ENCODE assay signal across 9 mouse cellular contexts in genomic region chr5:30516376-30516775, GRCm38 (mm10). TPM values are rescaled to one million over a fixed set of nuclear protein-coding genes. Genes with fewer than 3 reads are reported as not detected.
A peak's percentile ranks its signal among the peaks of the same experiment; 100 is the strongest.
DNase-seq lines count a peak whose midpoint lies in the region; ATAC-seq and TF ChIP-seq lines count a peak whose summit lies in the region.
"Had no signal": no experiment of that assay in that cellular context is flagged by ENCODE, and none has a peak within 500 bp of the region (broad histone marks: within the 10 kb centered on the region; RNA-seq: fewer than 3 reads in every experiment).

No protein-coding gene starts in this region.

- H3K27me3 ChIP-seq in intestine, embryonic 14.5 days (replicated peaks; ENCODE audit: control insufficient read depth, insufficient read depth, low read length), result no peaks in the 10 kb centered on the region
- no peaks in the 10 kb centered on the region for H3K27me3 ChIP-seq in intestine, embryonic 15.5 days (replicated peaks)
- H3K27me3 ChIP-seq in G1E (ENCODE audit: insufficient read depth, low read length), result peaks cover 10% of the 10 kb centered on the region
- no peaks in the 10 kb centered on the region for H3K27me3 ChIP-seq in heart, embryonic 10.5 days (ENCODE audit: insufficient read depth, poor library complexity, severe bottlenecking)
- H3K27me3 ChIP-seq: midbrain, embryonic 12.5 days had no signal

- H3K9ac ChIP-seq in intestine, embryonic 14.5 days (ENCODE audit: low read length), result no peak overlapping the region
- H3K9ac ChIP-seq in intestine, embryonic 15.5 days, result no peak overlapping the region
- H3K9ac ChIP-seq: midbrain, embryonic 12.5 days had no signal

- DNase-seq in intestine, embryonic 14.5 days (ENCODE audit: low spot score), result peak; percentile 68
- peak; percentile 21 for DNase-seq in G1E (ENCODE audit: low spot score)
- peak; percentile 41 for DNase-seq in c-Kit-positive CD71-positive TER-119-positive erythroid progenitor cells, embryonic 14.5 days (ENCODE audit: low spot score)
- DNase-seq in heart, embryonic 10.5 days (ENCODE audit: low spot score), result no peak
- DNase-seq in left cerebral cortex, postnatal 10 days (ENCODE audit: extremely low spot score in 1 of 2, low spot score in 2 of 2), result peak; percentile 27 to 44
- peak; percentile 29 for DNase-seq in retina, adult 2 months (ENCODE audit: low read depth, low spot score)
- peak; percentile 34 to 36 for DNase-seq in thymus, postnatal 36 days

- no peak for ATAC-seq in intestine, embryonic 14.5 days (replicated peaks; ENCODE audit: low FRiP score, low TSS enrichment, low read depth)
- ATAC-seq in intestine, embryonic 15.5 days, result no peak
- ATAC-seq in G1E (ENCODE audit: extremely low read depth, insufficient number of reproducible peaks, low FRiP score, poor library complexity, severe bottlenecking), result no peak

- TF ChIP-seq CTCF in G1E (IDR thresholded peaks at IDR 0.05; ENCODE audit: low read depth, low read length), result no peak

- H3K4me2 ChIP-seq in intestine, embryonic 14.5 days (ENCODE audit: low read length), result no peak overlapping the region
- no peak overlapping the region for H3K4me2 ChIP-seq in intestine, embryonic 15.5 days (replicated peaks)
- H3K4me2 ChIP-seq: midbrain, embryonic 12.5 days had no signal

- H3K9me3 ChIP-seq in intestine, embryonic 14.5 days (ENCODE audit: control insufficient read depth, low read length), result no peaks in the 10 kb centered on the region
- H3K9me3 ChIP-seq in intestine, embryonic 15.5 days, result no peaks in the 10 kb centered on the region
- H3K9me3 ChIP-seq in G1E (replicated peaks), result no peaks in the 10 kb centered on the region
- H3K9me3 ChIP-seq in heart, embryonic 10.5 days, result no peaks in the 10 kb centered on the region
- H3K9me3 ChIP-seq: midbrain, embryonic 12.5 days had no signal

- 56% methylated on average over 7 of the region's 7 CpGs for WGBS in intestine, embryonic 14.5 days
- WGBS in intestine, embryonic 15.5 days, result 57% methylated on average over 7 of the region's 7 CpGs
- WGBS in heart, embryonic 10.5 days, result 44% methylated on average over 7 of the region's 7 CpGs

- no peak overlapping the region for H3K27ac ChIP-seq in intestine, embryonic 14.5 days (ENCODE audit: low read depth)
- H3K27ac ChIP-seq in intestine, embryonic 15.5 days, result no peak overlapping the region
- peak overlapping the region; percentile 65; the same call in 1 of the 2 replicates for H3K27ac ChIP-seq in heart, embryonic 10.5 days
- H3K27ac ChIP-seq: midbrain, embryonic 12.5 days had no signal

- no peaks in the 10 kb centered on the region for H3K36me3 ChIP-seq in intestine, embryonic 14.5 days (ENCODE audit: control insufficient read depth, insufficient read depth, low read length)
- H3K36me3 ChIP-seq in intestine, embryonic 15.5 days, result no peaks in the 10 kb centered on the region
- H3K36me3 ChIP-seq in G1E (replicated peaks), result no peaks in the 10 kb centered on the region
- no peaks in the 10 kb centered on the region for H3K36me3 ChIP-seq in heart, embryonic 10.5 days
- H3K36me3 ChIP-seq: midbrain, embryonic 12.5 days had no signal

- intact Hi-C loops in left cerebral cortex, postnatal 10 days (cut with DNase I), result loop anchor here (2.0 kb wide), 1 partner anchor 122 kb away; no protein-coding TSS in a partner anchor

- H3K4me1 ChIP-seq in intestine, embryonic 14.5 days (replicated peaks; ENCODE audit: control insufficient read depth, insufficient read depth, low read length), result peaks cover 28% of the 10 kb centered on the region
- H3K4me1 ChIP-seq in intestine, embryonic 15.5 days (replicated peaks), result peaks cover 31% of the 10 kb centered on the region
- no peaks in the 10 kb centered on the region for H3K4me1 ChIP-seq in G1E (ENCODE audit: insufficient read depth, low read depth, low read length)
- H3K4me1 ChIP-seq in heart, embryonic 10.5 days, result peaks cover 20% of the 10 kb centered on the region
- H3K4me1 ChIP-seq: midbrain, embryonic 12.5 days had no signal

- no peak overlapping the region for H3K4me3 ChIP-seq in intestine, embryonic 14.5 days (ENCODE audit: low read depth, low read length)
- H3K4me3 ChIP-seq in intestine, embryonic 15.5 days (replicated peaks), result no peak overlapping the region
- H3K4me3 ChIP-seq in G1E (ENCODE audit: low read depth, low read length), result no peak overlapping the region
- no peak overlapping the region for H3K4me3 ChIP-seq in heart, embryonic 10.5 days
- H3K4me3 ChIP-seq: midbrain, embryonic 12.5 days had no signal

RNA-seq across cellular contexts. Expression of gene Cib4, which starts 29.3 kb away (rescaled TPM):
- not detected in 2 replicates for polyA plus RNA-seq in intestine, embryonic 14.5 days (2014; fragmentation: Nextera tagmentation; extraction: Ambion mirVana)
- not detected in 2 replicates for polyA plus RNA-seq in intestine, embryonic 15.5 days (2015; fragmentation: Nextera tagmentation; extraction: Ambion mirVana)
- total RNA-seq in G1E (2014; fragmentation: Nextera tagmentation), result not detected in 2 replicates
- total RNA-seq in G1E (2017), result not detected in 2 replicates
- polyA plus RNA-seq in G1E (2012), result not detected in 2 replicates
- polyA plus RNA-seq in heart, embryonic 10.5 days (2016; fragmentation: Nextera tagmentation; extraction: Ambion mirVana), result not detected in 2 replicates
- not detected for total RNA-seq in left cerebral cortex, postnatal 10 days (2021)
- polyA plus RNA-seq: midbrain, embryonic 12.5 days had no signal

RNA-seq across cellular contexts. Expression of gene 1700001C02Rik, which starts 50.5 kb away (rescaled TPM):
- not detected in 2 replicates for polyA plus RNA-seq in intestine, embryonic 14.5 days (2014; fragmentation: Nextera tagmentation; extraction: Ambion mirVana)
- not detected in 2 replicates for polyA plus RNA-seq in intestine, embryonic 15.5 days (2015; fragmentation: Nextera tagmentation; extraction: Ambion mirVana)
- total RNA-seq in G1E (2014; fragmentation: Nextera tagmentation) (not detected in 2 replicates), G1E (2017) (not detected in 2 replicates)
- polyA plus RNA-seq in G1E (2012), result not detected in 2 replicates
- polyA plus RNA-seq in heart, embryonic 10.5 days (2016; fragmentation: Nextera tagmentation; extraction: Ambion mirVana), result not detected in 2 replicates
- not detected for total RNA-seq in left cerebral cortex, postnatal 10 days (2021)
- polyA plus RNA-seq: midbrain, embryonic 12.5 days had no signal

RNA-seq across cellular contexts. Expression of gene Otof, which starts 54.6 kb away (rescaled TPM):
- 1.2 and 1.3 TPM in 2 replicates for polyA plus RNA-seq in intestine, embryonic 14.5 days (2014; fragmentation: Nextera tagmentation; extraction: Ambion mirVana)
- polyA plus RNA-seq in intestine, embryonic 15.5 days (2015; fragmentation: Nextera tagmentation; extraction: Ambion mirVana), result 0.66 and 0.84 TPM in 2 replicates
- total RNA-seq in G1E (2014; fragmentation: Nextera tagmentation) (not detected in 2 replicates), G1E (2017) (under 0.01 TPM in 2 replicates)
- polyA plus RNA-seq in G1E (2012), result not detected in 2 replicates
- polyA plus RNA-seq in heart, embryonic 10.5 days (2016; fragmentation: Nextera tagmentation; extraction: Ambion mirVana), result 0.15 and 0.21 TPM in 2 replicates
- 10 to 100 TPM; 11.5 to 12.4 TPM for total RNA-seq in left cerebral cortex, postnatal 10 days (2021)
